Mouse (Mus musculus) testis, adult 2 months (tissue): ENCODE measurements around the gene Ncapd2.

ENCODE experiments used
- CTCF ChIP-seq: fragments of 200-500 bp; IDR thresholded peaks from 2 replicates; pipeline ENCODE4 v1.5.1; 2012; ENCODE audit warnings: low read depth, mild to moderate bottlenecking, inconsistent platforms, low read length, moderate library complexity; ENCODE audit not compliant: control insufficient read depth, insufficient read depth, insufficient replicate concordance
- POLR2A ChIP-seq: fragments of 200-500 bp; IDR thresholded peaks from 2 replicates; pipeline ENCODE4 v1.6.1; 2012; ENCODE audit warnings: low read depth, mild to moderate bottlenecking, inconsistent platforms, low read length, moderate library complexity; ENCODE audit not compliant: control insufficient read depth

DNA sequence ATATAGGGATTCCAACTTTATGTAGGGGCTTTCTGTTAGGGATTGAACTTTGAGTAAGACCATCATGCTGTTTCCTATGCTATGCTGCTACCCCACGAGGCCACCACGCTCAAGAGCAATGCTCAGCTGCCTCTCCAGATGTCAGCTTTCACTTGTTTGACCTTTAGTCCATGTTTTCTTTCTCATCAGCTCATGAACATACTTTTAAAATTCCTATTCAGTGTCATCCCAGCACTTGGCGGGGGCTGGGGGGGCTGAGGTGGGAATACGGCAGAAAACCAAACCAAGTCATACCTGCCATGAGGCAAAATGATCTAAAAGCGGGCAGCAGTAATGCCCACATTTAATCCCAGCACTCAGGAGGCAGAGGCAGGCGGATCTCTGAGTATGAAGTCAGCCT, 21.6 kb upstream of the Ncapd2 start:
- no peak for TF ChIP-seq CTCF
- no peak for TF ChIP-seq POLR2A
